Mouse (Mus musculus): ENCODE measurements around the gene Tle2.

Tle2 gene

GRCm38 (mm10) chr10:81604968-81605665 is 30.8 kb downstream of the Tle2 start:
- DNase-seq (ENCODE audit: low read depth) = peak; percentile 97

GRCm38 (mm10) chr10:81605666-81605973 is 31.3 kb downstream of the Tle2 start:
- no peak for DNase-seq (ENCODE audit: low read depth)

DNA sequence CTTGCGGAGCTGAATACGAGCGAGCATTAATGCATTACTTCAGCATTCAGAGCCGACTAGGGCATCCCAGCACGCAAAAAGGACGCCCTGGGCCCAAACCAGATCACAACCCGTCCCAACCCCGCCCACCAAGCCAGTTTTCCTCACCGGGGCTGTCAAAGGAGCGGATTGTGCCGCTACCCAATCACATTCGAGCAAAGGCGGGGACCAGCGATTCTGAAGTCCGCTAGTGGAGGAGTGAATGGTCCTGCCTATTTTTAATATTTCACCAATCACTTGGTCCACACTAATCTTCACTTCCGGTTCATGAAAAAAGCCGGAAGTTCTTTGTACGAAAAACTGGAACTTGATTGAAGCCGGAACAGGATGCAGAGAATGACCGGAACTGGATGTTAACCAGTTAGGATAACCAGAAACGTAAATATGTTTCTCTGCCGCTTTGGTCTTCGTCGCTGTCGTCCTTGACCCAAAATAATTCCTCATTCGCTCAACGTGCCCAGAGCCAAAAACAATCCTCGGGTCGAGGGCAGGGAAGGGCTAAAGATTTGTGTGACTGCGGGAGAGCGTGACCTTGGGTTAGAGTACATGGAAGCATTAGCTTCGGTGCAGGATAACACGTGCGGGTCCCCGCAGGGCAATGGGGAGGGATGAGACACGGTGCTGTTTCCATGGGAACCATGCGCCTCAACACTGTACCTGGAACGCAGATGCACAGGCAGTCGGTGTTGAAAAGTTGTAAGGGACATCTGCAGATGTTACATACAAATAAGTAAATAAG is 31.8 kb downstream of the Tle2 start, which contains the start of gene BC025920:
Gene BC025920, plus strand, starts transcription at position 297 of the 778 bp plus-strand sequence.
- DNase-seq (ENCODE audit: low read depth) = peak; percentile 99

DNA sequence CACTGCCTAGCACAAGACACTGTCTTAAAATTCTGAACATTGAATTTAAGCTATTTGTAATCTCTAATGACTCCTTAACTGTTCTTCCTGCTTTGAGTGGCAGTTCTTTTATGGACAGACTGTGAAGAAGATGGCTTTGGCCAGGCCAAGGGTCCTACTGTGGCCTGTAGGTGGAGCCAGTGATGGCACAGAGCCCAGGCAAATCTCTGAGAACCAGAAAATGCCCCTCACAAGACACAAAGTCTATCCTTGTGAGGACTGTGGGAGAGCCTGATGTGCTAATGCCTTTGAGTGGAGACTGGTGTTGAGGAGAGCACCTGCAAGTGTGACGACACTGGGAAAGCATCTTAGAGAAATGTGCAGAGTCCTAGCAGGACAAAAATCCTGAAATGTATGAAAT is 33.9 kb downstream of the Tle2 start:
- DNase-seq (ENCODE audit: low read depth) = peak; percentile 39

- peak; percentile 54 for DNase-seq (ENCODE audit: low read depth)
Observed at GRCm38 (mm10) chr10:81612779-81613178, 38.4 kb downstream of the Tle2 start.

- no peak for DNase-seq (ENCODE audit: low read depth)
Observed at GRCm38 (mm10) chr10:81615486-81615885, 41.1 kb downstream of the Tle2 start.

DNA sequence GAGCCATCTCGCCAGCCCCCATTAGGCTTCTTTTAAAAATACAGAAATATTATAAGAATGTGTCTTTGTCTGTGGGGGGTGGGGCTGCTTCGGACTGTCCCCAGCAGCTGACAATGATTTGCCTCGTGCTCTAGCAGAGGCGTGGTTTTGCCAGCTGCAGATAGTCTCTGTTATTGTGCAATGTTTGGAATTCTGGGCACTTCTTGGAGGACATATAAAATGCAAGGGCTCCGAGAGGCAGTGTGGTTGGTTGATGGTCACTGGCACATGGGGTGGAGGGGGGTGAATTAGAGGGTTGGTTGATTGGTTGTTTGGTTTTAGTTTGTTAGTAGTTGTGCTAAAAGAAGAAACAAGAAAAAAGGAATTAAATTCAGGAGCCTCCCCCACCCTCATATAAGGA is 45.6 kb downstream of the Tle2 start:
- no peak for DNase-seq (ENCODE audit: low read depth)

DNA sequence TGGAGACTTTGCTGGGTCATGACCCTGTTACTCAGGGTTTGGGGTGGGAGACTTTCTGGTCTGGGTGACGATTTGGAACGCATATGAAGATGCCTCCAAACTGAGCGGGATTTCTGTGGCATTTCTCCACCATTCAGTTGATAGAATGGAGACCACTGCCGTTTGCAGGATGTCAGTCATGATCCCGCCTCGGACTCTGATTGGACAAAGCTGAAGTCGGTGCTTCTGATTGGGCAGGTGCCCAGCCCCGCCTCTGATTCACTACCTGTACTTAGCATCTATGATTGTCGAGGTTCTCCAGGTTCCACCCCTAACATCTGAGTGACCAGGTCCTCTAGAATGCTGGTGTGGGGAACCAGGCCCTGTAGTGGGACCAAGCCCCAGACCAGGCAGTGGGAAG is 46.4 kb downstream of the Tle2 start:
- no peak for DNase-seq (ENCODE audit: low read depth)

DNA sequence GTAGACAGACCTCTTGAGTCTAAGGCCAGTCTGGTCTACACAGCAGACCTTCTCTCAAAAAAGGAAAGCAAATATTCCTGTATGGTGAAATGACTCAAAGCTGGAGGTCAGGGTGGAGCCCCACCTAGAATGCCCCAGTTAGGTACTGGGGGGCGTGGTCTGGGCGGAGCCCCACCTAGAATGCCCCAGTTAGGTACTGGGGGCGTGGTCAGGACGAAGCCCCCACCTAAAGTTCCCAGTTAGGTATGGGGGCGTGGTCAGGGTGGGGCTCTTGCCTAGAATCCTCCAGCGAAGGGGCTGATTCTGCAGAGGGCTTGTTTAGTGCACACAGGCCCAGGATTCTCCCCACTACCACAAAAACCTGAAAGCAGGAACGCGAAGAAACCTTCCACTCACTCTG is 49.1 kb downstream of the Tle2 start:
- DNase-seq (ENCODE audit: low read depth) = no peak

DNA sequence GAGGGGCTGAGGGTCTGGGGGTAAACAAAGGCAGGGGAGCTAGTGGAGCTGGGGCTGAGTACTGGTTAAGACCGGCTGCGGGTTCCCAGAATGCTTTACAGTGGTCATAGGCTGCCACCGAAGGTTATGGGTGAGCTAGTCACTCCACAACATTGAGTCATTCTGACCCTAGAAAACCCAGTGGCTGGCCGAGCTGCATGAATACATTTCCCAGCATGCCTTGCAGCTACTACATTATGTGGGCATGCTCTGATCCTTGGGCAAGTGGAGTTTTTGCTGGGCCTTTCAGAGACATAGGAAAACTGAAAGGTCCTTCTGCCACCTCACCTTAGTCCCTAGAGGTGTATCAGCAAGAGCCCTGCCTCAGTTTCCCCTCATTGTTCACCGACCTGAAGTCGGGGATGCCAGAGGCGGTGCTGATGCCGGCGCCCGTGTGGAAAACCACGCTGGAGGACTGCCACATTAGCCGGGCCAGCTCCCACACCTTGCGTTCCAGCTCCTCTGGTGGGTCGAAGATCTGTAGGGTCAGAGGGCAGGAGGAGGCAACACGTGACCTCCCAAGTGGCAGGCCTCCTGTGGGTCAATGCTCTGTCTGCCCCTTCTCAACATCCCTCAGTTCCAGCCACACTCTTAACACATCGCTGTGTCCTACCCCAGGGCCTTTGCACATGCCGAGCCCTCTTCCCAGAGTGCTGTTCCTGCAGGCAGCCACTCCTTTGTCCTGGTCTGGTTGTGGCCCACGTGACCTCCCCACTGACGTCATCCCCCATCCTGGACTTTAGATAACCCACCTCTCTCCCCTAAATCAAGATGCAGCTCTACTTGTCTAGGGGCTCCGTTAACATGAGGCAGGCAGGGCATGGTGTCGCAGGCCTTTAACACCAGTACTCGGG is 52.0 kb downstream of the Tle2 start:
- DNase-seq (ENCODE audit: low read depth) = peak; percentile 36

DNA sequence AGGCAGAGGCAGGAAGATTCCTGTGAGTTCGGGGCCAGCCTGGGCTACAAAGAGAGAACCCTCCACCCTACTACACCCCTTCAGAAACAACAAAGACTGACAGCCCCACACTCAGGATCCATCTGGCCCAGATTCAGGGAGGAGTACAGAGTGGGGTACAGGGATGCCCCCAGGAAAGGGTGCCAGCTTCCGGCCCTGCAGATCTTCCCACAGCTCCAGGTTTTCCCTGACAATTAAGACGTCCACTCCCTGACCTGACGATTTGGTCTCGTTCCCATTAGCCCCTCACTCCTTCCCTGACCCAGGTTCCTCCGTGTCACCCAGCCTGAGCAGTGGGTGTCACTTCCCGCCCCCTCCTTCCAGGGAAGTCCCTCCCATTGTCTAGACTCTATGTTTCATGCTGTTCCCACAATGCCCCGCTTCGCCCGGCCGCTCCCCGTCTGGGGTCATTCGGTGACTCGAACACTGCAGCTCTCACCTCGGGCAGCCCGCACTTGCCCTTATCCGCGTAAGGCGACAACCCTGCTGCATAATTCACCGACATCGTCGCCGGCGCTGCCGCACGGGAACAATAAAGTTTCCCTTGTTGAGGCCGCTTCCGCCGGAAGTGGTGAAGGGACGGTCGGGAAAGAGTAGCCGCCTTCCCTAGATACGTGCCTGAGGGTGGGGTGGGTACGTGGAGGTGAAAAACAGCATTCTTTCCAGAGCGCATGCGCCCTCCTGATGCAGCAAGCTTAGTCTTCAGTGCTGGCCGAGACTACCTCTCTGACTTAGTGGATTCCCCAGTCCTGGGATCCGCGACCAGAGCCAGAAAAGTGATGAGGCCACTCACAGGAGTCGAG is 52.9 kb downstream of the Tle2 start, which contains the start of gene Sirt6:
Gene Sirt6, minus strand, starts transcription at position 804 of the 842 bp plus-strand sequence.
- peak; percentile 98 for DNase-seq (ENCODE audit: low read depth)

DNA sequence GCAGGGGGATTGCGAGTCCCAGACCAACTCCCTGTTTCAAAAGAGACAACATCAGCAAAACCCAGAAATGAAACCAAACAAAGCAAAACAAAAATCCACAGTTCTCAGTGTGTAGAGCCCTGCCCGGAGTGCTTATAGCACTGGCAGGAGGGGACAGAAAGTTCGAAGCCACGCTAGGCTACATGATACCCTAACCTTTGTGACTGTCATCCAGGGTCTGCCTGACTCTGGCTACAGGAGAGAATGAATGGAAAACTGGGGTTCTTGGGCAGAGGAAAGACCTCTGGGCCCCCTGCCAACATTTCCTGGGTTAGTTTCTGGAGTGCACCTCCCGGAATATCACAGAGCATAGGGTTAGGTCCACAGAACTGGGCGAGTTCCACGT is 53.5 kb downstream of the Tle2 start:
- DNase-seq (ENCODE audit: low read depth) = peak; percentile 52

DNA sequence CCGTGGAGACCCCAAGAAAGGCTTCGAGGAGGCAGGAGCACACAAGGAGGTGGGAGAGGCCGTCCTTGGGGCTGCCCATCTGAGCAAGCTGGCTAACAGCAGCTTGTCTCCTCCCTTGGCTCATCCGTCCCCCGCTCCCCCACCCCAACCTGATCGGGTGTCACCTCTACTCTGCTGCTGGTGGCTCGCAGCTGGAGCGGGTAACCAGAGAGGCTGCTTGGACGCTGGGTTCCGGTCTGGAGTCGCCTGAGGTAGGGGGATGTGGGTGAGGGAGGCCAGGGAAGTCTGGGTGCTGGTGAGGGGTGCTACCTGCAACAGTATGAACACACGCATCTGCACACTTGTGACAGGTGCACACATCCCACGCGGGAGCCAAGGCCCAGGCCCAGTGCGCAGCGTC is 54.0 kb downstream of the Tle2 start, which contains the start of gene Ankrd24:
Gene Ankrd24, plus strand, starts transcription at position 151 of the 400 bp plus-strand sequence.
- no peak for DNase-seq (ENCODE audit: low read depth)

GRCm38 (mm10) chr10:81633253-81634099 is 59.1 kb downstream of the Tle2 start:
- DNase-seq (ENCODE audit: low read depth) = peak; percentile 90

- DNase-seq (ENCODE audit: low read depth) = no peak
Observed at GRCm38 (mm10) chr10:81636338-81636737, 62.0 kb downstream of the Tle2 start.

GRCm38 (mm10) chr10:81638101-81638500 is 63.7 kb downstream of the Tle2 start:
- DNase-seq (ENCODE audit: low read depth) = no peak

Measured in NIH3T3 (cell line).